Mouse (Mus musculus): ENCODE results near the gene Tubb3. TPM values are rescaled to one million over a fixed set of nuclear protein-coding genes. Genes with fewer than 3 reads are reported as not detected.

The Tubb3 gene
- polyA plus RNA-seq, 1 experiment from 2014 or later, result 0.76 TPM

Other genes with a start within 250 kb of the Tubb3 start
- gene Dpep1, start 225.2 kb upstream of the Tubb3 start, polyA plus RNA-seq (2016; fragmentation: Nextera tagmentation; extraction: Ambion mirVana), result 0.20 and 0.33 TPM in 2 replicates
- gene Chmp1a, start 198.7 kb upstream of the Tubb3 start, polyA plus RNA-seq (2016; fragmentation: Nextera tagmentation; extraction: Ambion mirVana), result 80.1 and 80.8 TPM in 2 replicates
- gene Spata33, start 198.6 kb upstream of the Tubb3 start, polyA plus RNA-seq (2016; fragmentation: Nextera tagmentation; extraction: Ambion mirVana), result 0.44 and 1.4 TPM in 2 replicates
- gene Cdk10, start 186.6 kb upstream of the Tubb3 start, polyA plus RNA-seq (2016; fragmentation: Nextera tagmentation; extraction: Ambion mirVana), result 14.7 and 16.2 TPM in 2 replicates
- gene Spata2l, start 175.2 kb upstream of the Tubb3 start, polyA plus RNA-seq (2016; fragmentation: Nextera tagmentation; extraction: Ambion mirVana), result 1.4 and 1.8 TPM in 2 replicates
- gene Zfp276, start 157.2 kb upstream of the Tubb3 start, polyA plus RNA-seq (2016; fragmentation: Nextera tagmentation; extraction: Ambion mirVana), result 11.3 and 11.8 TPM in 2 replicates
- 5.8 and 7.6 TPM in 2 replicates for gene Vps9d1, start 157.1 kb upstream of the Tubb3 start, polyA plus RNA-seq (2016; fragmentation: Nextera tagmentation; extraction: Ambion mirVana)
- 27.4 and 32.2 TPM in 2 replicates for gene Fanca, start 92.8 kb upstream of the Tubb3 start, polyA plus RNA-seq (2016; fragmentation: Nextera tagmentation; extraction: Ambion mirVana)
- gene Spire2, start 78.7 kb upstream of the Tubb3 start, polyA plus RNA-seq (2016; fragmentation: Nextera tagmentation; extraction: Ambion mirVana), result 4.6 TPM in 2 replicates
- 79.2 and 94.3 TPM in 2 replicates for gene Tcf25, start 37.7 kb upstream of the Tubb3 start, polyA plus RNA-seq (2016; fragmentation: Nextera tagmentation; extraction: Ambion mirVana)
- gene Mc1r, start 4.3 kb upstream of the Tubb3 start, polyA plus RNA-seq (2016; fragmentation: Nextera tagmentation; extraction: Ambion mirVana), result not detected in 2 replicates
- 17.2 and 18.4 TPM in 2 replicates for gene Def8, start 12.1 kb downstream of the Tubb3 start, polyA plus RNA-seq (2016; fragmentation: Nextera tagmentation; extraction: Ambion mirVana)
- 38.0 and 38.4 TPM in 2 replicates for gene Afg3l1, start 66.5 kb downstream of the Tubb3 start, polyA plus RNA-seq (2016; fragmentation: Nextera tagmentation; extraction: Ambion mirVana)
- 0.42 and 0.56 TPM in 2 replicates for gene Dbndd1, start 104.0 kb downstream of the Tubb3 start, polyA plus RNA-seq (2016; fragmentation: Nextera tagmentation; extraction: Ambion mirVana)
- 5.4 and 8.6 TPM in 2 replicates for gene Gas8, start 107.4 kb downstream of the Tubb3 start, polyA plus RNA-seq (2016; fragmentation: Nextera tagmentation; extraction: Ambion mirVana)
- 1.6 and 1.9 TPM in 2 replicates for gene Rhou, start 242.5 kb downstream of the Tubb3 start, polyA plus RNA-seq (2016; fragmentation: Nextera tagmentation; extraction: Ambion mirVana)